Mouse (Mus musculus) embryonic facial prominence, embryonic 13.5 days (tissue): Measurements from ENCODE around the gene 6030458C11Rik. TPM values are rescaled to one million over a fixed set of nuclear protein-coding genes. Genes with fewer than 3 reads are reported as not detected.

Experiments
- ATAC-seq: fragments of 200-750 bp; cut with Nextera tagmentation; 2 replicates; pipeline ENCODE4 v1.8.0; 2017; ENCODE audit warnings: low read depth; ENCODE audit not compliant: insufficient number of reproducible peaks, insufficient read depth, low FRiP score, low TSS enrichment
- H3K27ac ChIP-seq: fragments of 300-500 bp; sonication (generic); 2 replicates; pipeline ENCODE4 v1.5.1; 2015; ENCODE audit warnings: moderate library complexity, mild to moderate bottlenecking, inconsistent platforms
- H3K27me3 ChIP-seq: fragments of 300-500 bp; sonication (generic); 2 replicates; pipeline ENCODE4 v1.6.1; 2015; ENCODE audit warnings: mild to moderate bottlenecking, inconsistent platforms
- H3K36me3 ChIP-seq: fragments of 300-500 bp; sonication (generic); 2 replicates; pipeline ENCODE4 v1.6.1; 2015; ENCODE audit warnings: mild to moderate bottlenecking, inconsistent platforms
- H3K4me1 ChIP-seq: fragments of 300-500 bp; sonication (generic); 2 replicates; pipeline ENCODE4 v1.6.1; 2015; ENCODE audit warnings: inconsistent platforms
- H3K4me2 ChIP-seq: fragments of 300-500 bp; sonication (generic); 2 replicates; pipeline ENCODE4 v1.6.1; 2015; ENCODE audit warnings: moderate library complexity, mild to moderate bottlenecking, inconsistent platforms
- H3K4me3 ChIP-seq: fragments of 300-500 bp; sonication (generic); 2 replicates; pipeline ENCODE4 v1.5.1; 2015; ENCODE audit warnings: mild to moderate bottlenecking, inconsistent platforms
- H3K9ac ChIP-seq: fragments of 300-500 bp; sonication (generic); 2 replicates; pipeline ENCODE4 v1.6.1; 2015; ENCODE audit warnings: mild to moderate bottlenecking, inconsistent platforms
- H3K9me3 ChIP-seq: fragments of 300-500 bp; sonication (generic); 2 replicates; pipeline ENCODE4 v1.6.1; 2016; ENCODE audit warnings: inconsistent platforms
- WGBS: fragments of 180-500 bp; shearing (Covaris S2); methylation state at CpG from one replicate; pipeline ENCODE4 v1.1.7; 2015; ENCODE audit warnings: mixed read lengths; 5-methylcytosine and 5-hydroxymethylcytosine counted together
- polyA plus RNA-seq: library from polyadenylated mRNA; unstranded; fragments of >200 nt; fragmentation: Nextera tagmentation; extraction: Ambion mirVana; gene quantifications from 2 replicates; pipeline ENCODE4 v1.2.1, GENCODE M21; 2015

Gene 6030458C11Rik
- polyA plus RNA-seq: 53.2 and 55.4 TPM in 2 replicates

GRCm38 (mm10) chr15:12824197-12824952, at the start of gene 6030458C11Rik, which contains the start of gene Drosha:
Gene 6030458C11Rik (minus strand): TSS chr15:12824649.
Gene Drosha (plus strand): TSS chr15:12824815.
- ATAC-seq: peak; percentile 100
- Histone ChIP-seq H3K9ac (peak within 1 kb of the TSS; percentile 87), H3K4me3 (peak within 1 kb of the TSS; percentile 72), H3K4me2 (peak within 1 kb of the TSS; percentile 74), H3K36me3 (peaks cover 51% of the 10 kb centered on the region), H3K4me1 (peaks cover 27% of the 10 kb centered on the region), H3K27ac (peak within 1 kb of the TSS; percentile 80), H3K9me3 (no peaks in the 10 kb centered on the region), H3K27me3 (no peaks in the 10 kb centered on the region)
- WGBS: under 1% methylated on average over 67 of the region's 67 CpGs

- no peak for ATAC-seq
- 71% methylated on average over 8 of the region's 8 CpGs for whole genome bisulfite sequencing
- H3K4me2 ChIP-seq: no peak overlapping the region
- H3K36me3 ChIP-seq: peaks cover 59% of the 10 kb centered on the region
- H3K27ac ChIP-seq: no peak overlapping the region
- H3K9ac ChIP-seq: no peak overlapping the region
- H3K4me3 ChIP-seq: no peak overlapping the region
- H3K4me1 ChIP-seq: no peaks in the 10 kb centered on the region
- no peaks in the 10 kb centered on the region for H3K27me3 ChIP-seq
- H3K9me3 ChIP-seq: no peaks in the 10 kb centered on the region
Observed at GRCm38 (mm10) chr15:12867269-12867668, 42.8 kb upstream of the 6030458C11Rik start.

DNA sequence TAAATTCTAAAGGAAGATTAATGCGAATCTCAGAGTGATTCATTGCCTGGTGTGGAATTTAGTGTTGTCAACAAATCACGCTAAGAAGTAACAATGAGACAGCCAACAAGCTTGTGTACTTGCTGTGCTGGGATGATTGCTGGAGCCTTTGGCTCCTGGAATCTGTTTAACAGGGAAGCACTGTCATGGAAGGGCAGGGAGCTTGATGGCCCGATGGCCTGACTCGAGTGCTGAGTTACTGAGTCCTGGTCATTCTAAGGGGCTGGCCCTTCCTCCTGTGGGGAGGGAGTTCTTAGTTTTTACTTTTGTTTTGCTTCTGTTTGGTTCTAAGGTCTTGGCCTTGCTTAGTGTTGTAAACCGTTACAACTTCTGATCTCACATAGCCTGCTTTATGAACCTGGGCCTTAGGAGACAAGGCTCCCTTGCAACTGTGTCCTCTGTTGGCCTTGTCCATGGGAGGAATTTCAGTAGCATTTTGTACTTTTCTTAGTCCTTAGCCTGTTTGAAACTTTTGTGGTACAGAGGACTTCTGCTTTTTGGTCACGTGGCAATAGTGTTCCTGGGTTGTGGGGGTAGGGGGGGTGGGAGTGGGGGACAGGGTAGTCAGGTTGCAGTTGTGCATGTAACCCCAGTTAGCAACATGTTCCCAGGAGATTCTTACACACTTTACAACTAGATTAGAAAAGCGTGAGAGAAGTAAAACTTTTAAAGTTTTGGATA, 41.3 kb upstream of the 6030458C11Rik start:
- Histone ChIP-seq H3K36me3 (peaks cover 63% of the 10 kb centered on the region), H3K4me2 (no peak overlapping the region), H3K27me3 (no peaks in the 10 kb centered on the region), H3K9me3 (no peaks in the 10 kb centered on the region), H3K9ac (no peak overlapping the region), H3K4me3 (no peak overlapping the region), H3K27ac (no peak overlapping the region), H3K4me1 (no peaks in the 10 kb centered on the region)
- no peak for ATAC-seq
- WGBS: 86% methylated on average over 7 of the region's 7 CpGs

- no peaks in the 10 kb centered on the region for H3K4me1 ChIP-seq
- H3K4me3 ChIP-seq: no peak overlapping the region
- H3K4me2 ChIP-seq: no peak overlapping the region
- H3K9me3 ChIP-seq: no peaks in the 10 kb centered on the region
- H3K27ac ChIP-seq: no peak overlapping the region
- ATAC-seq: no peak
- H3K27me3 ChIP-seq: no peaks in the 10 kb centered on the region
- WGBS: 18% methylated on average over 1 of the region's 1 CpGs
- no peak overlapping the region for H3K9ac ChIP-seq
- H3K36me3 ChIP-seq: peaks cover 72% of the 10 kb centered on the region
Observed at GRCm38 (mm10) chr15:12863669-12864068, 39.2 kb upstream of the 6030458C11Rik start.

- Histone ChIP-seq H3K4me3 (no peak overlapping the region), H3K4me1 (no peaks in the 10 kb centered on the region), H3K36me3 (peaks cover 73% of the 10 kb centered on the region), H3K9me3 (no peaks in the 10 kb centered on the region), H3K4me2 (no peak overlapping the region), H3K9ac (no peak overlapping the region), H3K27me3 (no peaks in the 10 kb centered on the region), H3K27ac (no peak overlapping the region)
- 84% methylated on average over 3 of the region's 3 CpGs for WGBS
- no peak for ATAC-seq
Observed at GRCm38 (mm10) chr15:12862061-12862460, 37.6 kb upstream of the 6030458C11Rik start.

DNA sequence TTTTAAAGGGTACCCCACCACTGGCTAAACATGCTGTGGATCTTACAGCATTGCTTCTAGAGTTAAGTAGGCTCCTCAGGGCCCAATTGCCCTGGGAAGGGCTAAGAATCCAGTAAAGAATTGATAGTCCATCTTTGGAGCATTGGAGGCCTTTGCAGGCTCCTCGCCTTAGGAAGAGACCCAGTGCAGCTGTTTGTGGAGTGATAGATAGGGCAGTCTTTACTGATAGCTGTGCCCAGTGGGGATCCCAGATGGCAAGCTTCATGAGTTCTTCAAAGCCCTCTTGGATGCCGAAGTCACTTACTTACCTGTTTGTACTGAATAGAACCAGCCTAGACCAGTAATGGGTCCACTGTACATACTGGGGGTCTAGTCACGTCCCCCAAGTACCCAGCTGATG, 34.2 kb upstream of the 6030458C11Rik start:
- WGBS: 98% methylated on average over 3 of the region's 3 CpGs
- Histone ChIP-seq H3K4me3 (no peak overlapping the region), H3K36me3 (peaks cover 87% of the 10 kb centered on the region), H3K27me3 (no peaks in the 10 kb centered on the region), H3K9ac (no peak overlapping the region), H3K4me1 (no peaks in the 10 kb centered on the region), H3K4me2 (no peak overlapping the region), H3K9me3 (no peaks in the 10 kb centered on the region), H3K27ac (no peak overlapping the region)
- no peak for ATAC-seq

DNA sequence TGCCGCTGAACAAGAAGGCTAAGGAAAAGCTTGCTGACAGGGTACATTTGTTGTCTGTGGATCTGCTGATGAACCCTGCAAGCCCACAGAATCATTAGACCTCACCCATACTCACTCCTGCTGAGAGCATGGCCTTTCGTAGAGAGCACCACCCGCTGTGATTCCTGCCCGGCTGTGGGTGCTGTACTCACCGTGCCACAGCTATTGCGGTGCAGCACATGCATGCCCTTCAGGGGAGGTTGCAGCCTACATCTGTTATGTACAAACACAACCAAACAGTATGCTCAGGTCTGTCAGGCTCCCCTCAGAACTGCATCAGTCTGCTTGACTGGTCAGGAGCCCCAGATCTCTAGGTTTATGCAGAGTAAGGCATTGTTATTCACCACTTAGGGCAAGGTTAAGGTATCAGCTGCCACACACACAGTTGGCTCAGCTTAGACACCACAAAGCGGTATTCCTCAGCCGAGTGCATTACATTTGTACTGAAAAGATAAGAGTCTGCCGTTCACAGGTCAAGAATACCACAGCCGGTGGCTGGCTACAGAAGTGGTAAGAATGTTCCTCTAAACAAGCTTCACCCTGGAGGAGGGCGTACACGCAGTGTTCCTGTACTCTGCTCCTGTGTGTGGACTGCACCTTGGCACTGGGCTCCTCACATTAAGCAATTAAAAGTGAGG, 33.5 kb upstream of the 6030458C11Rik start:
- H3K27ac ChIP-seq: no peak overlapping the region
- H3K9ac ChIP-seq: no peak overlapping the region
- H3K4me3 ChIP-seq: no peak overlapping the region
- no peaks in the 10 kb centered on the region for H3K9me3 ChIP-seq
- 93% methylated on average over 12 of the region's 12 CpGs for WGBS
- no peaks in the 10 kb centered on the region for H3K27me3 ChIP-seq
- no peak for ATAC-seq
- H3K36me3 ChIP-seq: peaks cover 93% of the 10 kb centered on the region
- no peaks in the 10 kb centered on the region for H3K4me1 ChIP-seq
- H3K4me2 ChIP-seq: no peak overlapping the region

DNA sequence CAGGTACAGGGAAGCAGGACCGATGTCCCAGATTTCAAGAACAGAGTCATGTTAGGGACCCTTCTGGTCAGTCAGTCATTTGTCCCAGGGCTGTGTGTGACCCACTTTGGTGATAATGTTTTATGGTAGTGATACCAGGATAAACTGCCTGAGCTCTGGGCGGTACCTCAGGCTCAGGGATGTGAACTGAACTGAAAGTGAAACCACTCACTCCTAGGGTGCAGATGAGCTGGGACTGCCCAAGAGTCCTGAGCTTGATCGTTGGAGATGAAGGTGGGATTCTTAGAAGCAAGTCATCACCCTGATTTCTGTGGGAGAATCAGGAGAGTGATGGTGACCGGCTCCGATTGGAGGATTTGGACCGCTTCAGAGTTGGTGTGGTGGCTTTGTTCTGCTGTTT, 32.3 kb upstream of the 6030458C11Rik start:
- 97% methylated on average over 6 of the region's 6 CpGs for WGBS
- ATAC-seq: no peak

GRCm38 (mm10) chr15:12853471-12853870, 29.0 kb upstream of the 6030458C11Rik start:
- Histone ChIP-seq H3K9me3 (no peaks in the 10 kb centered on the region), H3K4me1 (no peaks in the 10 kb centered on the region), H3K27ac (no peak overlapping the region), H3K4me2 (no peak overlapping the region), H3K9ac (no peak overlapping the region), H3K4me3 (no peak overlapping the region), H3K36me3 (peaks cover 93% of the 10 kb centered on the region), H3K27me3 (no peaks in the 10 kb centered on the region)
- WGBS: 90% methylated on average over 8 of the region's 8 CpGs
- no peak for ATAC-seq

More for the DNA sequence above, 32.3 kb upstream of the 6030458C11Rik start:
- no peaks in the 10 kb centered on the region for H3K4me1 ChIP-seq
- no peaks in the 10 kb centered on the region for H3K9me3 ChIP-seq
- H3K9ac ChIP-seq: no peak overlapping the region
- H3K4me2 ChIP-seq: no peak overlapping the region
- no peaks in the 10 kb centered on the region for H3K27me3 ChIP-seq
- peaks cover 94% of the 10 kb centered on the region for H3K36me3 ChIP-seq
- no peak overlapping the region for H3K4me3 ChIP-seq
- no peak overlapping the region for H3K27ac ChIP-seq

- ATAC-seq: no peak
- H3K36me3 ChIP-seq: peaks cover 94% of the 10 kb centered on the region
Observed at GRCm38 (mm10) chr15:12849373-12849772, 24.9 kb upstream of the 6030458C11Rik start.

GRCm38 (mm10) chr15:12848196-12848975, 23.9 kb upstream of the 6030458C11Rik start:
- Histone ChIP-seq H3K27ac (no peak overlapping the region), H3K9me3 (no peaks in the 10 kb centered on the region), H3K9ac (no peak overlapping the region), H3K4me2 (no peak overlapping the region), H3K4me1 (no peaks in the 10 kb centered on the region), H3K36me3 (peaks cover 94% of the 10 kb centered on the region), H3K4me3 (no peak overlapping the region), H3K27me3 (no peaks in the 10 kb centered on the region)
- ATAC-seq: no peak
- 89% methylated on average over 11 of the region's 11 CpGs for WGBS

More at GRCm38 (mm10) chr15:12849373-12849772, 24.9 kb upstream of the 6030458C11Rik start:
- H3K4me1 ChIP-seq: no peaks in the 10 kb centered on the region
- no peak overlapping the region for H3K4me2 ChIP-seq
- no peaks in the 10 kb centered on the region for H3K27me3 ChIP-seq
- 81% methylated on average over 4 of the region's 4 CpGs for whole genome bisulfite sequencing
- H3K27ac ChIP-seq: no peak overlapping the region
- H3K4me3 ChIP-seq: no peak overlapping the region
- H3K9me3 ChIP-seq: no peaks in the 10 kb centered on the region
- no peak overlapping the region for H3K9ac ChIP-seq
